Mouse (Mus musculus) MEL-GATA-1-ER (cell line): ENCODE results near the gene Galnt11.
A peak's percentile ranks its signal among the peaks of the same experiment; 100 is the strongest.
"Not testable (repeated sequence)": the region's sequence is repeated elsewhere in the genome, so short reads cannot be mapped to it uniquely, and the experiment has no call there.

ENCODE experiments used
- DNase-seq: peaks from one replicate; pipeline ENCODE4 v3.0.0-alpha.2; 2012; ENCODE audit warnings: low read depth; ENCODE audit errors: extremely low read depth

The Galnt11 gene

DNA sequence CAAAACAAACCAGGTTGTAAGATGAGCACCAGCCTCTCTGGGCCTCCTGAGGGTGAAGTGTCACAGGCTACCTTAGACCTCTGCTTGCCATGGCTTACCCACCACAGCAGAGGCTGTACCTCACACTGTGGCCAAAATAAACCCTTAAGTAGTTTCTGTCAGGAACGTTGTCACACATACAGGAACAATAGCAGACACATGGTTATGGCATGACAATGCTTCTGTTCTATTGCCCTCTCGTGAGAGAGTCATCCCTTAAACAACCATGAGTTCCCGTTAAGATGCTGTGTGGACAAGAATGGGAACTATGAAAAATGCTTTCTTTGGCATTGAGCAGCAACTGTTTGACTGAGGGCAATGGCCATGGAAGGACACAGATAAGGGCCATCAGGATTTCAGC lies at the start of gene Galnt11:
Gene Galnt11, plus strand, starts transcription at position 301 of the 400 bp plus-strand sequence.
- DNase-seq = no peak

DNA sequence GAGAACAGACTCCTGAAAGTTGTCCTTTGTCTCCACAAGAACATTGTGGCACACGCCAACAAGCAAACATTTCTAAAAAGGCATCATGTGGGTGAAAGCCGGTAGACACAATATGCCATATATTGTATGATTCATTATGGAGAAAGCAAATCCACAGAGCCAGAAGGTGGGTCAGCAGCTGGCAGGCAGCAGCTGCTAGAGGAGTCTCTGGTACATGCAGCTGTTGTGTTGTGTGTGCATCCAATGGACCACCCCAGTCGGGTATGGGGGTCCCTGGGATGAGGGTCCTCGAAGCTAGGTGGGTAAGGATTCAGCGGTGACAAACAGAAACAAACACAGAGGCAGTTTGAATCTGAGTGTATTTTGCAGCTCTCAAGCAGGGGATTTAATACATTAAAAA lies 43.8 kb upstream of the Galnt11 start:
- DNase-seq = not testable (repeated sequence)

DNA sequence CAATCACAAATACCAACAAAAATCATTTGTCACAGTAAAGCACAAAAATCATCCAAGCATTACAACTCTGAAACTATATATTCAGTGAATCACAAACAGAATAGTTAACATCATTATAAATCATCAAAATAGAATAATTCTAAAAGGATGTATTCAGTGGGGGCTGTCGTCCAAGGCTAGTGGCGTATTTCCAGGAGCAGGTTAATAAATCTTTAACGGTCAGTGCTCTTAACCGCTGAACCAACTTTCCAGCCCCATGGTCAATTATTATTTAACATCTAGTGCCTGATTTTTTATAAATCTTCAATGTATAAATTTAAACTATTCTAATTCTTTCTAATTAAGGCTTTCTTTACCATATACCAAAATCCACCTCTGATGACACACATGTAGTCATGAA lies 43.2 kb upstream of the Galnt11 start:
- DNase-seq = not testable (repeated sequence)

DNA sequence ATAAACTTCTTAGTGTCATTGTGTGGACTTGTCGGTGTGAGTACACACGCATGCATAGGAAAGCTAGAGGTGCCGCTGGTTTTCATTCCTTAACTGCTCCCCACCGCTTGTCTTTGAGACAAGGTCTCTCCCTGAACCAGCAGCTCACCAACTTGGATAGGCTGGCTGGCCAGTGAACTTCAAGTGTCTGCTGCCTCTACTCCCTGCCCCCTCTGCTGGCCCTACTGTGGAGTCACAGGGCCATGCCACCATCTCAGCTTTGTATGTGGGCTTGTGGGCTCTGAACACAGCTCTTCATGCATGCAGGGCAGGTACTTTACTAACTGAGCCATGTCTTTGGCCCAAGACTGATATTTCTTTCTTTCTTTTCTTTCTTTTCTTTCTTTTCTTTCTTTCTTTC lies 42.4 kb upstream of the Galnt11 start:
- DNase-seq = no peak

DNA sequence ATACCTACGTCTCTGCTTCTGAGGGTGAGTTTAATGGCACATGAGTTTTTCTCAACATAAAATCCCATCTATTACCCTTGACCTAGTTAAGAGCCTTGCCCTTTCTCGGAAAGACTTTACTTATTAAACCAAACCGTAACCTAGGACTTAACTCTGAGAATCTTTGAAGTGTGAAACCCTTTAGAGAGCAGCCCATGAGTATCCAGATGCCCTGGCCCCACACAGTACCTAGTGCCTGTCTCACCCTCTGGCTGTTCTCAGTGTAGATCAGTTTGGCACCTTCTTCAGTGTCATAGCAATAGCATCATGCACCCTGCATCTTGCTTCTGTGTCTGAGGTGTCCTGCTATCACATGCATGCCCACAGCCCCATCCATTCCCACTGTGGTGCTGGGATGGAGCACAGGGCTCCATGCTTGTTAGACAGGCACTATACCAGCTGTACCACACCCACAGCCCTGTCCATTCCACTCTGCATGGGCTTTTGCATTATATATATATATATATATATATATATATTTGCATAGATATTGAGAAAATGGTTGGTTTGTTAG lies 41.7 kb upstream of the Galnt11 start:
- no peak for DNase-seq

DNA sequence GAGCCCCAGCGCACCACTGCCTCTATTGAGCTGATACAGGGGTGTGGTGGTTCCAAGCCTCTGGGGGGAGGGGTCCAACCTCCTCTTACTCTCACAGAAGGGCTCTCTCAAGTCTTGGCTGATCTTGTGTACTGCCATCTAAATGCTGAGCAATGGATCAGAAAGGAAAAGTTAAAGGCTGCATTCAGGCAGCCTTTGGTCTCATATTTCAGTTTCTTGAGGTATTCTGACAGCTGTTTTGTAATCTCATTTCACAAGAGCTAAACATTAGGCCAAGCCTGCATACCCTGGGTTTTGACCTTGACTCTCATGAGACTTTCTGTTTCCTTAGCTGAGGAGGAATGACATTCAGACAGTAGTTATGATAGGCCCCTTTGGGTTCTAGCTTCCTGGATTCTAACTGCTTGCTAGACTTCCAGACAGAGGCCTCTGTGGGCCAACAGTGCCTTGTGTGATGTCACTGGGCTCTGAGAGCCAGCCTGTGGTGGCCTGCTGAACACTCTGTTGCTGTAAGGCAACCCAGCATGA lies 40.6 kb upstream of the Galnt11 start, which contains the start of gene Galntl5:
Gene Galntl5, plus strand, starts transcription at position 457 of the 528 bp plus-strand sequence.
- no peak for DNase-seq

DNA sequence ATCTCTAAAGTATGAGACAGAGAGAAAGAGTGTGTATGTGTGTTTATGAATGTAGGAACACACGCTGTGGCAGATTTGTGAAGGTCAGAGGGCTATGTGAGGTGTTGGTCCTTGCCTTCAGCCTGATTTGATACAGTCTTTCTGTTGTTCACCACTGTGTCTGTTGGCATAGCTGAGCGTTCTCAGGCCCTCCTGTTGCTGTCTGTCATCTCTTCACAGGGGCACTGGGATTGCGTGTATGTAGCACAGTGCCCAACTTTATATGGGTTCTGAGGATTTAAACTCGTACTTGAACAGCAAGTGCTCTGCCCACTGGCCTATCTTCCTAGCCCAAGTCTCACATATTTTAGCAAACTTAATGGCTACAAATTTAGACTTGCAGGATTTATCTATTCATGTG lies 38.1 kb upstream of the Galnt11 start:
- no peak for DNase-seq

DNA sequence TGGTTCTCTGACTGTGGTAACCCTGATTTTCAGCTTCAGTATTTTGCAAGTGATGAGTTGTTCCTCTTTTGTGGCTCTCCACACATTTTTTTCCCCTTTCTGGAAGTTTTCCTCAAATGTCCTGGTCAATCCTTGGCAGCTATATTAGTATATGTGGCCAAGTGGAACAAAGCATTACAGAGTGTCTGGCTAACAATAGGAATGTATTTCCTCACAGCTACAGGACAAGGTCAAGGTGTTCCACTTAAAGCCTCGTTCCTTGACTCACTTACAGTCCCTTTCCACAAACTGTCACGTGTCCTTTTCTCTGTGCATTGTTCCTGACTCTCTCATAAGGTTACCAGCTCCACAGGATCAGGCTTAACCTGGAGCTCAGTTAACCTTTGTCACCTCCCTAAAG lies 37.1 kb upstream of the Galnt11 start:
- no peak for DNase-seq

DNA sequence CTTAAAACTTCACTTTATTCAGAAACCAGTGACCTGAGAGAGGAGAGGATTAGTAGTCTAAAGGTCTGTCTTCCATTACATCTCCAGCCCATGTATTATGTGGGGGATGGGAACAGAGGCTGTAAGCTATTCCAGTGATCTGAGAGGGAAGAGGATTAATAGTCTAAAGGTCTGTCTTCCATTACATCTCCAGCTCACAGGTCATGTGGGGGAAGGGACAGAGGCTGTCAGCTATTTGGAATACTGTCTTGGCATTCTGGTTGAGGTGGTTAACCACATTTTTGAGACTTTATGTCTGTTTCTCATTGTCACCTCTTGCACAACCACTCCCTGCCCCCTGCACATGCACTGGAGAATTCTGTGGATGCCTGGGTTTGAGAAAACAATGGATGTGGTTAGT lies 34.0 kb upstream of the Galnt11 start:
- no peak for DNase-seq

DNA sequence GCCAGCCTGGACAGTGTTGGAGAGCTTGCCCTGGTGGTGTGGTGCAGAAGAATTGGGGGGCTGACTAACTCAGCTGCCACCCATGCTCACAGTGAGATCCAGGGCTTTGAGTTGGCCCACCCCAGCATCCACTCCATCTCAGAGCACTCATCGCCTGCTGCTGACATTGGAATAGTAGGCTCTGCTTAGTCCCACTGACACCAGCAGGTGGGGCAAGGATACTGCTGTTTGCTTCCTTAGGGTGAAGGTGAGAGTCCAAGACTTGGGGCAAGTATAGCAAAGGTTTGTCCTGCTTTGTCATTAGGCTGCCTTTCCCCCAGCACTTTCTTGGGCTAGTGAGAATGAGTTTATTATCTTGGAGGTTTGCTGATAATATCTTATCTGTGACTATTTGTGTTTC lies 32.9 kb upstream of the Galnt11 start:
- DNase-seq = no peak

DNA sequence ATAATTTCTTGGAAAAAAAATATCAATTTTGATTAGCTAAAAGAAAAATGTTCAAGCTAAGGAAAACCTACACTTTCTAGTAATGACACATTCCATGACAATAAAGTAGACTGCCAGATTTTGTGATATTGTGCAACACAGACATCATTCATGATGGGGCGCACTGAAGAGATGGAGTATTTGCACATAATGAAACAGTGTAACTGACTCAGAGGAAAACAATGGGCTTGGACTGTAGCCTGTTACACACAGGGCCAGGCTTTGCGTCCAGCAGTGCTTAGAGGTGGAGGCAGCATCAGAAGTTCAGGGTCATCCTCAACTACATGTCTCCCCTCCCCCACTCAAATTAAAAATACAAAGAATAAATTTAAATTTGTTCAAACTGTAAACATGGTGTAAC lies 31.2 kb upstream of the Galnt11 start:
- DNase-seq = no peak

DNA sequence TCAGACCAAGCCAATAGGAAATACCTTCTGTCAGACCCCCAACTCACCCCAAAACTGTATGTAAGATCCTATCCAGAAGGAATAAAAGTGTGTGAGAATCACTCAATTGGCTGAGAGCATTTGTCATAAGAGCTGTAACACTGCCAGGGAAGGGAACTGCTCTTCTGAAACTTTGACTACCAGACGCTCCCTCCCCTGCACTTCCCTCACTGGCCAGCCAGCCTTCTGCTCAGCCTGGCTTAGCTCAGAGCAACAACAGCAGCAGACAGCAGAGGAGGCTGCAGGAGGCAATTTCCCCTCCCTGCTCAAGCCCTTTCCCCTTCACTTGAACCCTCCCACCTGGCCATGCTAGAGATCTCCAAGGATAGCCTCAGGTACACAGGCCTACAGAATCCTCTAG lies 9.8 kb upstream of the Galnt11 start:
- DNase-seq = no peak

DNA sequence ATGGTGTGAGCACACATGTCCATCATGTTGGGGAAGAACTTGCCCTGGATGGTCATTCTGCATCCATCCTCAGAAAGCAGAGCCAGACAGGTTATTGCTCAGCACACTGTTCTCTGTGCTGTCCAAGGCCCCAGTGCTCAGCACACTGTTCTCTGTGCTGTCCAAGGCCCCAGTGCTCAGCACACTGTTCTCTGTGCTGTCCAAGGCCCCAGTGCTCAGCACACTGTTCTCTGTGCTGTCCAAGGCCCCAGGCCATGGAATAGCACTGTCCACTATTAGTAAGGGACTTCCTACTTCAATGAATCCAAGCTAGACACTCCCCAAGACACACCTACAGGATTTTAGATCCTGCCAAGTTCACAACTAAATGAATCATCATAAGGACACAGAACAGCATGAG lies 8.5 kb upstream of the Galnt11 start:
- not testable (repeated sequence) for DNase-seq

DNA sequence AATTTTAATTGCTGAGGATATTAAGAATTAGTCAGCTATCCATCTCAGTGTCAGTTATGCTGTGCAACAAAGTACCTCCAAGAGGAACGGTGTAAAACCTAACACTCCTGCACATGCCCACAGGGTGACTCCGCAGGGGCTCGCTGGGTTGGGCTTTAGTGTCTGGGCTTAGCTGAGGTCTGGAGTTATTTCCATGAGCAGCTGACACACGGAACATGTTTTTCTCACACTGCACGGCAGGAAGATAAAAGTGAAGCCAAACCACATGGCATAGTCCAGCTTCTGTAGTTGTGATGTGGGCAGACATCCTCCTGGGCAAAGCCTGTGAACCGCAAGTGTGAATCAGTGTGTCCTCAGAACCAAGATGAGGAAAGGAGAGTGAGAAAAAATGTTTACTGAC lies 6.7 kb upstream of the Galnt11 start:
- DNase-seq = no peak

DNA sequence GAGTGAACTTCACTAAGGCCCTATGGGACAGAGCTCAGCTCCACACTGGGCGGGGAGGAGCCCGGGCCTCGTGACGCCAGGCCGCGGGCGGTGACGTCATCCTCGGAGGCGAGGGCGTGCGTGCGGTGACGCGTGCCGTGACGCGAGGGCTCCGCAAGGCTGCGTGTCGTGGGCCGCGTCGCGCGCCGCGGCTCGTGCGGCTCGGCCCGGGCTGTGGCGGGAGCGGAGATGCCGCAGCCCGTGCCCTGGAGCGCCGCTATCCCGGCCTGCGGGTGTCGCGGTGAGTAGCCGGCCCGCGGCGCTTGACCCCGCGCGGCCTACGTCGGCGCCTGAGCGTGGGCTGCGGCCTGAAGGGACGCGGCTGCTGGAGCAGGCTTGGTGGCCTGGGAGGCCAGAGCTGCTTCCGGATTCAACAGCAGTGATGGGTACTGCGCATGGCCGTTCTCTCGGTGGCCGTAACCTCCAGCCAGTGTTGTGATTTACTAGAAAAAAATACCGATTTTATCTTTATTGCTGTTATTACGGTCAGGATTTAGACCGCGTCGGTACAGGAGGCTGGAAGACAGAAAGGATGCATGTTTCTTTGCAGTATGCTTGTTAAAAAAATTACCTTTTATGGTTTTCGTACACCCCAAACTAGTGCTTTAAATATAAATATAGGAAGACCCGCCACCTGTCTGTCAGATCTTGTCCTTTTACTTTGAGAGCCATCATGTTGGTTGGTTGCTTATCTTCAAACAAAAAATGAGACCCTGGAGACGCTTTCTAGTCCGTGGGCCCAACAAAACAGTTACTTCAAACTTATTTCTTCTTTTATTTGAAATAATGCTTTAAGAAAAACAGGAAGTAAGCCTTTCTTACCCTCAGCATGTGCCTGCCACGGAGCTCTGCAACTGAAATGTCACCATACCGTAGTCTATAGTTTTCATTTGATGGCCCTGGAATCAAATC lies 1.3 kb downstream of the Galnt11 start, which contains the start of gene E130116L18Rik:
Gene E130116L18Rik, minus strand, starts transcription at position 402 of the 951 bp plus-strand sequence.
- DNase-seq = peak; percentile 48

DNA sequence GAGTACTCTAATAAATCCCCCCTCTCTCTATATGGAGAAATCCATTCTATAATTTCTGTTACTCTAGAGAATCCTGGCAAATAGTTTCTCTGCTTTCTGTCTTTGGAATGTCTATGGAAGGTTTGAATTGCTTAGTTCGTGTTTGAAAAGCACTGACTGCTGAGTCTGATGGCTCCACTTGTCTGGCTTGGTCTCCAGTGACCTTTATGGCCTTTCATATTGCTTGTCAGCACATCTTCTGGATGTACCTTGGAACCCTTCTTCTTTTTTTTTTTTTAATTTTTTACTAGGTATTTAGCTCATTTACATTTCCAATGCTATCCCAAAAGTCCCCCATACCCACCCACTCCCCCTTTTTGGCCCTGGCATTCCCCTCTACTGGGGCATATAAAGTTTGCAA lies 2.7 kb downstream of the Galnt11 start:
- DNase-seq = not testable (repeated sequence)

DNA sequence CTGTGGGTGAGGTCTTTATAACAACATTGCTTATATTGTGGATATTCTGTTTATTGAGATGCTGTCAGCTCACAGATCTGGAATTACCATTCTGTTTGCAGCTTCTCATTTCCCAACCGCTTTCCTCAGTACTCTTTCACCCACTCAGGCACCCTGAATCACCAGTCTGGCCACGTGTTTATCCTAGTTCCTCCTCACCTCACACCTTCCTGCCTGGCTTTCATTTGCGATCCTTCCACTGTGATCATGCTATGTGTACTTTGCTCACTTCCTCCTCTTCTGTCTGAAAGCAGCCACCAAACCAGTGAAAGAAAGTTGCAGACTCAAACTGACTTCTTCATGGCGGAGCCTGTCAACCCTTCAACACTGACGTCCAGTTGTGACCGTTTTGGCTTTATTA lies 21.4 kb downstream of the Galnt11 start:
- no peak for DNase-seq

DNA sequence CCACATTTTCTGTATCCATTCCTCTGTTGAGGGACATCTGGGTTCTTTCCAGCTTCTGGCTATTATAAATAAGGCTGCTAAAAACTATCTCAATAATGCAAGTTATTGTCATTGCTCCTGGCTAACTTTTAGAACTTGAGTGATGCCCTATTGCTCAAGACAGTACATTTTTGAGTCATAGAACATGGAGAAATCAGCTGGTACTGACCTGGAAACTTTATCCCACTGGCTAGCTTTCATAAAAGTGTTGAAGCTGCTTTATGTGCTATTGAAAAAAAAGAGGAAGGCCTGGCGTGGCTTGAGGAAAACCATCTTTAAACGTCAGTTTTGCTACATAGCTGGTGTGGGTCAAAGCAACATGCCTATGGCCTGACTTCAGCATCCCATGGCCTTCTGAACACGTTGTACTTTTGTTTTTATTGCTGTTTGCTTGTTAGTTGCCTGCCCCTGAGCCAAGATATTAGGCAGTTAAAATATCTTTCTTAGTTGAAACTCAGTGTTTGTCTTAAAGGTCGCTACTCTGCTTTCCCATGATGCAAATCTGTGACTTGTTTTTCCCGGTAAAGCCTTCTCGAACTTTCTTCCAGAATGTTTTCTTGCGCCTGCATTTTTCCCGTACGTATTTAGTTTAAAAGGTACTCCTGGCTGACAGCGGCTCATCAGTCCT lies 24.2 kb downstream of the Galnt11 start:
- DNase-seq = no peak

DNA sequence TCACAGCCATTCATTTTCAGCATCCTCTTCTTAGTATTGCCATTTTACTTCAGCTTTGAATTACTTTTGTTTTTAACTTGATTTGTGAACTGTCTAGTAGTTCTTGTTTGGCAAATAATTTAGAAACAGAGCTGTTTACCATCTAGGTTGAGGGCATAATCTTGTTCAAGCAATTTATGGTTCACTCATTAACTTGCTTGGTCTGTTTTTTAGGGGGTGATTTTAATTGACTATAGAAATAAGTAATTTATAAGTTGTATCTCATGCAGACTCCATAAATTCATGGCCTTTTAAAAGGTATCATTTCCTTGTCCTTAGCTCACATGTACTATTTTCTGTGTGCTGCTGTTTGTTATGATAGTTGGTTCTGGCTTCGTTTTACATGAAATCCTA lies 24.8 kb downstream of the Galnt11 start:
- DNase-seq = no peak

DNA sequence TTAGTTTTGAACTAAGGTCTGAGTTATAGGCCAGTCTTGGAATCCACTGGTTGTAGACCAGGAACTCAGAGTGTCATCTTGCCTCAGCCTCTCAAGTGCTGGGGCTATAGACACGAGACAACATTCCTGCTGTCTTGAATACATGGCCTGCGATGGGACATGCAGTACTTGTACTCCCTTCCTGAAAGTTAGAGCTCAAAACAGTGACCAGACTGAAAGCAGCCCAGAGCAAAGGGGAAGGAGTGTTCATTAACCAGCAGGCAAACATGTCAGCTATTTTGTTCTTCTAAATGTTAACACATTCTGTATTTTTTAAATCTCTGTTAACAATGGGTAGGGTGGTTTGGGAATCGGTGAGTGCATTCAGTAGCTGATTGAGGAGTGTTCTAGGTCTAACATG lies 25.3 kb downstream of the Galnt11 start:
- no peak for DNase-seq

DNA sequence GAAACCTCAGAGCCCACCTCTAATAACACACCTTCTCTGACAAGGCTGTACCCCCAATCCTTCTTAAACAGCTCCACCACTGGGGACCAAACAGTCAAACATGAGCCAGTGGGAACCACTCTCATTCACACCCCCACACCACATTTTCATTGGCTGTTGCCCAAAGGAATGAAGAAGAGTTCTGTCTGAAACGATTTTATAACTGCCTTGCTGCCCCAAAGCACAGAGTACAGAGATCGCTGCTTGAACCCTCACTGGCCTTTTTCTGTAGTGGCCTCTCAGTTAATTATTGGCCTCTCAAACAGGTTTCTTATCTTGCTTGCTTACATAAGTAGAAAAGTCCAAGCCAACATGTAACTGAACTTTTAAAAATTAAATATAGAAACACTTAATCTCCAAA lies 30.7 kb downstream of the Galnt11 start:
- DNase-seq = no peak
